Mouse (Mus musculus) heart, adult 10 weeks (tissue): ENCODE measurements around the gene Msrb3. TPM values are rescaled to one million over a fixed set of nuclear protein-coding genes. Genes with fewer than 3 reads are reported as not detected.

Source experiments
- polyA plus RNA-seq: library from polyadenylated mRNA; stranded (reverse); fragments of 350-450 nt; fragmentation: Illumina TruSeq; extraction: RNeasy Lipid Tissue Mini Kit (QIAGEN cat#74804); gene quantifications from one replicate; pipeline ENCODE4 v1.2.3, GENCODE M21; 2014; ENCODE audit warnings: low read depth, low replicate concordance

The Msrb3 gene
- polyA plus RNA-seq: 87.0 TPM

DNA sequence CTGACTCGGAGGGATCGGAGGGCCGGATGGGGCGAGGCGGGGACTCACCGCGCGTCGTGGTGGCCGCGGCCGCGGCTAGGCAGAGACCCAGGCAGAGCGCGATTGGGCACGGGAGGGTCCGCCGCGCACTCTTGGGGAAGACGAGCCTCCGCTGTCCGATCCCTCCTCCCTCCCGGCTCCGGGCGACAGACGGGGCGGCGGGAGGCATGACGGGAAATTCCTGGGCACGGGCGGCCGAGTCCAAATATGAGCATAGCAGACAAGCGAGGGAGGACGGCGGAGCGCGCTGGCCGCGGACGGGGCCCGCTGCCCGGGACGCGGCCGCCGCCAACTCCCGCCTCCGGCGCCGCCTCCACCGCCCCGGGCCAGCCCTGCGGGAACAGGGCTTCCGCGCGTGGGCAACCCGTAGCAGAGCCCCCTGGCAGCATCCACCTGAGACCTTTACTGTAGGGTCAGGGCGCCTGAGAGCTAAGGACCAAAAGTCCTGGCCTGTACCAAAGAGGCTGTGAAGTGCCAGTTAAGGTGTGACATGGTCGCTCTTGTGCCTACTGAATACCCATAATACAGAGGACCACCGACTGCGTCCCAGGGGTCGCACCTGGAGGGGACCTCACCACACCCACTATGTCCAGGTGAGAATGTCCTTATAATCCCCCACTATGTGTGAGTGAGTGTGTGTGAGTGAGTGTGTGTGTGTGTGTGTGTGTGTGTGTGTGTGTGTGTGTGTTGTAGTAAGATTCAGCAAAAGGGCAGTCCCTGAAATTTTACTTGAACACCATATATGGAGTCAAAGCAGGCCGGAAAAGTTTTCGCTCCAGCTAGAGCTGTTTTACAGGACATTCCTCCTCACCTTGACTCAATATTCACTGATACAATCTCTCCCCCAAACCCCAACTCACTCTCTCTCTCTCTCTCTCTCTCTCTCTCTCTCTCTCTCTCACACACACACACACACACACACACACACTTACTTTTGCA, at the start of gene Msrb3:
Msrb3 (minus strand) TSS at position 317 of the 978 bp plus-strand sequence.

Other genes starting within 250 kb of the Msrb3 start
- 9.5 TPM for gene Lemd3, start 80.2 kb upstream of the Msrb3 start, polyA plus RNA-seq
- gene Wif1, start 134.9 kb upstream of the Msrb3 start, polyA plus RNA-seq: 8.2 TPM